Mouse (Mus musculus) heart, postnatal 36 days (tissue): ENCODE measurements at regions not wholly inside any gene's neighbourhood (a gene's known extent, or its start where the extent isn't known, plus 50 kb on each side); places are given as distances from the start of the nearest gene placed in this dataset.

Source experiments
- DNase-seq, 2 experiments: peaks; one replicate each; pipeline ENCODE4 v3.0.0; 2021 to 2022
- intact Hi-C: fragments of 180-260 bp; cut with DNase I; formaldehyde crosslinking; loops from one replicate; pipeline ENCODE4 v1.15.1; 2025

DNA sequence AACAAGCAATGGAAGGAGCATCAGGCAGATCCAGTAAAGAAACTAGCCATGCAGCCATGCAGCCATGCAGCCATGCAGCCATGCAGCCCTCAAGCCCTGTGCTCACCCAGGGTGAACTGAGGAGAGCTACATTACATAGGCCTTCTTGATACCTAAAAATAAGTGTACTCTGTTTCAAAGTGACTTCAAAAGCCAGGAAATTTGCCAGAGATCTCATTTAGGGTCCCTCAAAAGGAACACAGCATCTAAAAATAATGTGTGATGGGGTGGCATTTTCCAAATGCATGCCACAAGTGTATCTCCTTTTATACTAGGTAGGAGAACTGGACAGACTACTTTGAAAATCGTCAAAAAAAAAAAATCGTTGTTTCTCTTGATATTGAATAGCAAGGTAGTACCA lies 510.9 kb upstream of the Gm5415 start:
- intact Hi-C loops: no loop called here
- DNase-seq: no peak

DNA sequence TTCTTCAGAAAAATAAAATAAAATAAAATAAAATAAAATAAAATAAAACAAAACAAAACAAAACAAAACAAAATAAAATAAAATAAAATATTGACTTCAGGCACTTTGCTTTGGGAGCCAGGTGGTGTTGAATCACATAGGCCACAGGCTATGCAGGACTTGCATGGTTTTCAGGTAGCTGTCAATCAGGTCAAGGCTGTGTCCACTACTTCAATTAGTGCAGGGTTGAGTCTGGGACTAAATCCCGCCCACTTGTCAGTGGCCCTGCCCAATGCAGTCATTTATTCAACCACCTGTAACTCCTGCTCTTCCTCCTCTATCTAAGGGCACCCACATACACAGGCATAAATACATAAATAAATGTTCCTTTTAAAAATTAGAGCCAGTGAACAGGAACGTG lies 497.3 kb upstream of the Gm5415 start:
- intact Hi-C loops: no loop called here
- no peak for DNase-seq

DNA sequence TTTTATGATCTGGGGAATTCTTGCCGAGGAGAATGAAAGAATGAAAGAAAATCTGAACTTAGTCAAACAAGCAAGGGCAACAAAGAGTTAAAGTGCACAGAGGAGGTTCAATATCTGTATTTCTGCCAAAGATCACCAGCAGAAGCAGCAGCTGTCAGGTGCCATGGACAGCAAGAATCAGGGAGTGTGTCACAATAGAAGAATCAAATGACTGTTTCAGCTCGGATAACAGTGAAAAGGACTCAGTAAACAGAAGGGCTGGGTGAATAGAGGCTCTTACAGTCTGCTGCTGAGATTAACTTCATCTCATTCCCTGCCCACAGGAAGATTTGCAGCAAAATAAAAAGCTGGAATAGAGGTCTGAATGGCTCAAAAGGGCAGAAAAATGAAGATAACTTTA lies 495.3 kb upstream of the Gm5415 start:
- no peak for DNase-seq
- intact Hi-C loops: no loop called here

DNA sequence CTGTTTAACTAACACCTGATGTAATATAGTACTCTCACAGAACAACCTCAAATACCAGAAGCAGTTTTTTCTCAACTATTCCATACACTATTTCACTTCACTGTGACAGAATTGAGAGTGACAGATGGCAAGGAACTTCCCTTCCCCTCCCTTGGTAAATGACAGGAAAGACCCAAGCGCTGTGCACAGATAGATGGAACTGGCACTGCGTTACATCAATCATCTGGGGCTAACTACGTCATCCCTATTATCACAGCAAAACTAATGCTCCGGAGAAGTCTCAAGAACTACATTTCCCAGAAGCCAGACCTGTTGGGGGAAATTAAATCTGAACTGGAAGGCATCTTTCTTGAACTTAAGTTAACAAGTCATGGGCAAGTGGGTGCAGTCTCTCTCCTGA lies 493.6 kb upstream of the Gm5415 start:
- intact Hi-C loops: no loop called here
- no peak for DNase-seq

DNA sequence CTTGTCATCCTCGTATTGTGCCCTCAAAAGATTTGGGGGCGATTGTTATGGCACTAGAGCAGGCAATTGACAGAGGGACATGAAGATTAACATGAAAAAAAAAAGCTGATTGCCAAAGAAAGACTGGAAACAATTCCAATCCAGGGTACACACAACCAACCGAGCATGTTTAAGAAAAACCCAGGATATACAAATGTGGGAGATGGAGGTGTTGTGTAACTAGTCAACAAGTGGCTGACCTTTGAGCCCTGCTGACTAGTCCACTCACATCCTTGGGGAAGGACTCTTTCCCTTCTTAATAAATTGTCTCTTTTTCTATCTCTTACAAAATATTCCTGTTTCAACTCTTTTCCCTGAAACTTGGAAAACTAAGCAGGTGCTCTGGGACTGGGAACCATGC lies 484.9 kb upstream of the Gm5415 start:
- intact Hi-C loops: no loop called here

DNA sequence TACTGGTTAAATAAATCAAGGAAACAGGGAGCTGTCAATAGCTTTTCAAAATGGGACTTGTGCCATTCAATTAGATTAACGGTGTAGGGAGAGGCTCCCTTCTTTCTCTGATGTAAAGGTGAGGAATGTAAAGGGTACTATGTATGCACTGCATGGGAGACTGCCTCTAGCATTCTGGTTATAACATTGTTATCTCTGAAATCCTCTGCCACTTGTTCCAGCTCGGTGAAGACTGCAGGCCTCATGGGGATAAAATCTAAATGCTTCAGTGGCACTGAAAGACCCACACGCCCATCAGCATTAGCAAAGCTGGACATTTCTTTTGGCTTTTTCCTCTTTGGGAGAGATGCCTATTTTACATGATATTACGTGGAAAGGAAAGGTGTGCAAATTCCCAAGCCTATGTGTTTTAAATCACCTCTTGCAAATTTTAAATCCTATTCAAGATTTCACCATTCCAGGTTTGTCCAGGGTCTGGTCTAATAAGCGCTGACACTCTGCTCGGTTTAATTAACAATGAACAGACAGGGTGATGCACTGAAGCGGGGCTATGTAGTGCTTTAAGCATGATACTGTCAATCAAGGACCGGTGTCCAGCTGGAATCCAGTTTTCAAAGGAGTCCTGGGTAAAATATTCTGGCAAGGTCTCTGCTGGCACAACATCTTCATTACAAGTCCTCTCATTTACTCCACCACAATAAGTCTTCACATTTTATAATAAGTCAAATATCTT lies 479.8 kb upstream of the Gm5415 start:
- DNase-seq: no peak
- intact Hi-C loops: no loop called here

More for the DNA sequence above, 484.9 kb upstream of the Gm5415 start:
- DNase-seq: no peak

DNA sequence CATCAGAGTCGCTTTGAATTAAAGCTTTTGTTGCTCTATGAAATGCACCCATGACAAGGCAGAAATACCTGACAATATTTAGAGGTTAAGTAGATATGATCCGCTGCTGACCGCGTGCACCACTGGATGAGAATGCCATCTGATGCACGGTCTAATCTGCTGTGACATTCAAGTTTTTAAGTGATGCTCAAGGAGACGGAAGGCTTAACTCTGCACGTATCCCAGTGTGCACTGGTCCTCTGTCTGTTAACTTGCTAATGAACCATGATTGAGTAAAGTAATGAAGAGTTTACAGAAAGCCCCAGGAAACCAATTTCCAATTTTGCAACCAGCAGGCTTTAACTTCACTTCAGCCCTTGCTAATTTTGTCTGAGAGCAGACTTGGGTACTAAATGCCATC lies 478.3 kb upstream of the Gm5415 start:
- intact Hi-C loops: no loop called here
- DNase-seq: no peak

DNA sequence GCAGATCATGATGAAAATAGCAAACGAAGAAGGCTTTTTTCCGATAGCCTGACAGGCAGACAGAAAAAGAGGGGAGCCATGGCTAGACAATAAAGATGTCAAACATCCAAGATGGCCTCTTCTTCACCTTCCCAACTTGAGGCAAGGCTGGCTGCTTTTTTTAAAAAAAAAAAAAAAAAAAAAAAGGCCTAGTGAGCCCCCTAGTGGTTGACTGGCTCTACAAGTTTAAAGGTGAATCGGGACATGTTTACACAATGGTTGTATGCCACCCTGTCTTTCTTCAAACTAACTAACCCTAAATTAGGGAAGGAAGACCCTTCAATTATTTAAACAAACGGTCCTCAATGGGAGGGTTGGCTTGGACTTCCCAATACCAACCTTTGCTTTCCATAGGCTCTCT lies 475.8 kb upstream of the Gm5415 start:
- no peak for DNase-seq
- intact Hi-C loops: no loop called here

DNA sequence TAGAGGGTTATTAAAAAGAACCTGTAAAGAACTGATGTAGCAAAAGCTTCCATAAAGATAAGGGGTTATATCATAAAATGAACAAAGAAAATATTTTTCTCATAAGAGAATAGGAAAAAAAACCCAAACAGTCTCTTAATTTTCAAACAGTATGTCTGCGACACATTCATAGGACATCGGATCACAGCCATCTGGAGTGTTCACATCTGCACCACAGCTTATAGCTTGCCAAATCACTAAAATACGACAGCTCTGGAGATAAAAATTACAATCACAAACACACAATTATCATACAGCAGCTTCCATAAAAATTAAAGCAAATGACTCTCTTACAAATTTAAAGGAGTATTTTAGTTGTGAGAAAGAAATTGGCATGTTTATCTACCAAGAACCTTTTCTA lies 456.9 kb upstream of the Gm5415 start:
- intact Hi-C loops: no loop called here
- DNase-seq: no peak

DNA sequence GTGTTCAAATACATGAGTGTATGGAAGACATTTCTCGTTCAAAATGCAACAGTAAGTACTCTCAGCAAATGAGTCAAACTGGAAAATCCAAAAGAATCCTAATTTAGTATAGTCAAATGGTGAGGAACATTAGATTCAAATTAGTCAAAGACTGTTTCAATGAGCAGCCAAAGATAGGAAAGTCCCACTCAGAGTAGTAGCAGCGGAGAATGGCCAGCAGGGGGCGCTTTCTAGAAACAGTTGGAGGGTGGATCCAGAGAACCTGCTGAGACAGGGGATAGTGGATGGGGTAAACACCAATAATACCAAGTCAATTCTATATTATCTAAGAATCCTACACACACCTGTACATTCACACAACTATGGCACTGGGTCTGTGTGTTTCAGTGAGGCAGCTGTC lies 417.9 kb upstream of the Gm5415 start:
- intact Hi-C loops: no loop called here

DNA sequence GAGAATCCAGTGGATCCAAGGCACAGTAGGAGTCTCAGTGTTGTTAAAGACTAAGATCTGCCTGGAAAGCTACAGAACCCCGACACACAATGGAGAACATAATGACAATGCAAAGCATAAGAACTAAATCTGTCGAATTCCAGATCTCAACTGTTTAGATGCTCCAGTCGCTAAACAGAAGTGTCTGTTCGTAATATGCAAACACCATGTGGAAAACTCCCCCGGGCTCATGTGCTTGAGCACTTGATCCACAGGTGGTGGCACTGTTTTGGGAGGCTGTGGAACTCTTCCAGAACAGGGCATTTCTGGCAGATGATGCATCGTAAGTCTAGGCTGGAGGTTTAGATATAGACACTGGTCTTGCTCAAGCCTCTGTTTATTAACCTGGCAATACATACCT lies 412.2 kb upstream of the Gm5415 start:
- no peak for DNase-seq
- intact Hi-C loops: no loop called here

More for the DNA sequence above, 417.9 kb upstream of the Gm5415 start:
- no peak for DNase-seq

DNA sequence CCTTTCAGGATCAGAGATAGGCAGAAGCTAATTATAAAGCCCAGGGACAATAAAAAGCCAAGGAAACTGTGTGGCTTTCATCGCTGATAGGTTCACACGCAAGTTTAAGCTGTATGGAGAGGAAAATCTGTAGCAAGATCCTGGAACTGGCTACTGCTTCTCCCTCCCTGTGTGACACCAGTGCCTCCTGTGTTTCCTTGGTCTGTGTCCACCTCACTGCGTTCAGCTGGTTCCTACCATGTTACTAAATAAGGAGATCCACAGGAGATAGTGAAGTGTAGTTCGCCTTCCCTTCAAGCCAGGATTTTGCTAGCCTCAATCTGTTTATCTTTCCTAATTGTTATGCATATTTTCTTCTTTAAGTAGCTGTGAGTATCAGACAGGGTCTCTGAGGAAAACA lies 399.2 kb upstream of the Gm5415 start:
- intact Hi-C loops: no loop called here
- no peak for DNase-seq

DNA sequence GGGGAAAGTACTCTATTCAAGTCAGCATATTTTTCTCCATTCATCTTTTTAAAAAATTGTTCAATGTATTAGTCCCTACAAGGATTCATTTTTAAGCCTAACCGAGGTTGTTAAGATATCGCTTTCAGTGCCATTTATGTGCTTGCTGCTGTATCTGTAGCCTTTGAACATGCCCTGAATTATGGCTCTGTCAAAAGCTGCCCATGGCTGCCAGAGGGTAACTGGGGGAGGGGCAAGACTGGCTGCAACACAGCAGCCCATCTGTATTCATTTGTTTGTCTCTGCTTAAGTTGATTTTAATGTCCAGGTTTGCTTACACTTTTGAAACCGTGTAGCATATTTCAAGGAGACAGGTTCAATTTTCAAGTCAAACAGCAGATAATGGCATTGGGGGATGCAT lies 383.3 kb upstream of the Gm5415 start:
- DNase-seq: no peak
- intact Hi-C loops: no loop called here

DNA sequence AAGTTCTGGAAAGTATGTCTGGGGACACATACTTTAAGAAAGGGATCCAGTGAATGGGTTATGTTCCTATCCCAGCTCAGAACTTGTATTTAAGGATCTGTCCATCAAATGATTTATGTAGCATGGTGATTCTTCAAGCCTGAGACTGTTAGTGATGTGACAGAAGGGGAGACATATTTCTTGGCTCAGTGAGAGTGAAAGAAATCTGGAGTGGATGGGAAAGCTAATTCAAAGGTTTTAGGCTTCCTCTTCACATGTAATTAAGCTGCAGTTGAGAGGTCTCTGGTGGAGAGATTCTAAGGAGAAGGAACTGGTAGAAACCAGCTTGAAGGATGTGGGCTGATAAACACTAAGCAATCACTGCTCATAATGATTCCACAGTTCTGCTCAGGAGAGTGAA lies 355.3 kb upstream of the Gm5415 start:
- no peak for DNase-seq
- intact Hi-C loops: no loop called here

DNA sequence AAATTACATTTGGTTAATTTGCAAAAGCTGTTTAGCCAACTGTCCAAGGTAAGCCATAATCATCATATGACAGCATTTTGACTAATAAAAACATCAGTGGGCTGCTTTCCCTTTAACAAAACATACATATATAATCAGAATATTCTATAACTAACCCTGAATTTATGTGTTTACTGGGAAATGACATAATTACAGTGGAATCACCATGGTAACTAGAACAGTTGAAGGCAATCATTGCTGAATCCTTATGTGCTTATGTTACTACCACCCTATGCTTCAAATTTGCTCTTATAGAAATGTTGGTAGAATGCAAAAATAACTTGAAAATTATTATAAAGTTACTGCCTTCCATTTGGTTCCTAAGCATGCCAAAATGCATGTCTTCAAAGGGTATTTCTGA lies 340.6 kb upstream of the Gm5415 start:
- intact Hi-C loops: no loop called here
- no peak for DNase-seq

DNA sequence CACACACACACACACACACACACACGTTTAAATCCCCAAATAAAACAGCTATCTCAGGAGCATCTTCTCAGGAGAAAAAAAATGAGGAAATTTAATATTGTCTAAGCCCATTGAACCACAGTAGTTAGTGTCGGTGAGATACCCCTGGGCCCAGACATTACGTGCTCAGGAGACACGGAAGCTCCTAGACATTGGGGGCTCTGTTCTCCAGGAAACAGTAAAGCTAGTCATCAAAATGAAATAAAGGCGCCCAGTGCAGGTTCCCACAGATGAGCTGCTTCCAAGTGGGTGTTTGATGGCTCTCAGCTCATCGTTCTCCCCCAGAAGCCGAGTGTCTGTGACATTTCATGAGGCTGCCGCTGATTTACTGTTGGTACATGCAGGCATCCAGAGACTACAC lies 325.8 kb upstream of the Gm5415 start:
- no peak for DNase-seq
- intact Hi-C loops: no loop called here

DNA sequence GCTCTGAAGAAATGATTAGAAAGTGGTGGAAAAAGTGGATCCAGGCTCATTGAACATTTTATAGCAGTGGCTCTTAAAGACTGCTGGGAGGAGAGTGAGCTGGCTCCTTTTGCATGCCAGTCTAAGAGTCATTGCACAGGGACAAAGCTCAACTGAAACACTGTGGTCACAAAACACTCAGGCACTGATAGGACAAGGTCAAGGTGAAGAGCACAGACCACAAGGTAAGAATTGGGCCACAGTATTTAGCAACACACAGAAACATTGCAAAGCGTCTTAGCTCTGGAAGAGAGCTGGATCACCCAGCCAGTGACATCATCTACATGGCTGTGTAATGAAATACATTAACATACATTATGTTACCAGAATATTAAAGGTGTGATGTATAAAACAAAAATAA lies 319.0 kb upstream of the Gm5415 start:
- DNase-seq: no peak
- intact Hi-C loops: no loop called here

DNA sequence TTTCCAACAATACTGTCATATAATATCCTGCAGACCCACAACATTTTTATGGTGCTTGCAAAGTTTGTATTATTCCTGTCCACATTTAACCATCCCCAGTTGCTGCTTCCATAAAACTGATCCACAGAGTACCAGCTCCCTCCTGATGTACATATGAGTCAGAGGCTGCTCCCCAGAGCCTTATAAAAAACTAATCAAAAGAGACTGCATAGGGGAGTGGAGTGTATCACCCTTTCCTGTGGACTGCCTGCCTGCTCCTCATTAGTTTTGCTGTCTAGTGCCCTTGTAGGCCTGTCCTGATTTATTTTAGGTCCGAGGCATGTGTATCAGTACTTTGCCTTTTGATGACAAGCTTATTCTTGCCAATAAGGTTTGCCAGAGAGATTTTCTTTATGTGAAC lies 310.9 kb upstream of the Gm5415 start:
- DNase-seq: no peak
- intact Hi-C loops: no loop called here
